Mouse (Mus musculus) intestine, embryonic 14.5 days (tissue): ENCODE data around the gene Arhgap10. TPM values are rescaled to one million over a fixed set of nuclear protein-coding genes. Genes with fewer than 3 reads are reported as not detected.

Experiments used
- ATAC-seq: fragments of 200-750 bp; cut with Nextera tagmentation; replicated peaks from 2 replicates; pipeline ENCODE4 v1.8.0; 2017; ENCODE audit warnings: low read depth, moderate number of reproducible peaks, moderate TSS enrichment, moderate library complexity; ENCODE audit not compliant: low FRiP score, low TSS enrichment
- DNase-seq: peaks from one replicate; pipeline ENCODE4 v3.0.0-alpha.2; 2018; ENCODE audit warnings: low spot score
- H3K27ac ChIP-seq: fragments of 300-500 bp; sonication (generic); 2 replicates; pipeline ENCODE4 v1.5.1; 2014; ENCODE audit warnings: low read depth, mild to moderate bottlenecking, control low read depth
- H3K27me3 ChIP-seq: fragments of 300-500 bp; sonication (generic); replicated peaks from 2 replicates; pipeline ENCODE4 v1.6.1; 2014; ENCODE audit warnings: low read length, control low read depth; ENCODE audit not compliant: control insufficient read depth, insufficient read depth
- H3K36me3 ChIP-seq: fragments of 300-500 bp; sonication (generic); 2 replicates; pipeline ENCODE4 v1.6.1; 2014; ENCODE audit warnings: low read length, control low read depth; ENCODE audit not compliant: control insufficient read depth, insufficient read depth
- H3K4me1 ChIP-seq: fragments of 300-500 bp; sonication (generic); replicated peaks from 2 replicates; pipeline ENCODE4 v1.6.1; 2014; ENCODE audit warnings: low read length, control low read depth, mixed read lengths; ENCODE audit not compliant: control insufficient read depth, insufficient read depth
- H3K4me2 ChIP-seq: fragments of 300-500 bp; sonication (generic); 2 replicates; pipeline ENCODE4 v1.6.1; 2014; ENCODE audit warnings: low read length
- H3K4me3 ChIP-seq: fragments of 300-500 bp; sonication (generic); 2 replicates; pipeline ENCODE4 v1.5.1; 2014; ENCODE audit warnings: low read depth, low read length, control low read depth, mixed read lengths
- H3K9ac ChIP-seq: fragments of 300-500 bp; sonication (generic); 2 replicates; pipeline ENCODE4 v1.6.1; 2014; ENCODE audit warnings: mild to moderate bottlenecking, low read length
- H3K9me3 ChIP-seq: fragments of 300-500 bp; sonication (generic); 2 replicates; pipeline ENCODE4 v1.6.1; 2016; ENCODE audit warnings: low read length, control low read depth; ENCODE audit not compliant: control insufficient read depth
- WGBS: fragments of 180-500 bp; shearing (Covaris S2); extraction: QIAGEN DNeasy Blood & Tissue Kit; methylation state at CpG from one replicate; pipeline ENCODE4 v1.1.7; 2014; 5-methylcytosine and 5-hydroxymethylcytosine counted together
- polyA plus RNA-seq: library from polyadenylated mRNA; unstranded; fragments of >200 nt; fragmentation: Nextera tagmentation; extraction: Ambion mirVana; gene quantifications from 2 replicates; pipeline ENCODE4 v1.2.1, GENCODE M21; 2014

Gene Arhgap10
- polyA plus RNA-seq, 1 experiment from 2014 or later = 33.6 TPM

DNA sequence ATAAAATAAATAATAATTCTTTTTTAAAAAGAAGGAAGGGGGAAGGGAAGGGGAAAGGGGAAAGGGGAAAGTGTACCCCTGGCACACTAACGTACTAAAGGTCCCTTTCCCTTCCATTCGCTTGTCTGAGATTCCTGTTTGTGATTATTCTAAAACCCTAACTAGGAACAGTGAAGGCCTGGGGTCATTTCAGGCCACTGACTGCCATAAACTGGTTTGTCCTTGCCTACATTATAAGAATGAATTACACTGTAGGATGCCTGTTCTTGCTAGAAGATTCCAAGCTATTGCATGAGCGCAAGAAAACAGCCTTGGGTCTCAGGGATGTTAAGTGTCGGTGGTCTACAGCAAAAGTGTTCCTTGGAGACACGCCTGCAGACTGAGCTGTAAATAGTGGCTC, 263.3 kb downstream of the Arhgap10 start:
- H3K27me3 ChIP-seq = no peaks in the 10 kb centered on the region
- ATAC-seq (no peak), DNase-seq (no peak)
- H3K9ac ChIP-seq = no peak overlapping the region
- no peaks in the 10 kb centered on the region for H3K4me1 ChIP-seq
- 91% methylated on average over 5 of the region's 5 CpGs for WGBS
- H3K9me3 ChIP-seq = no peaks in the 10 kb centered on the region
- no peak overlapping the region for H3K4me2 ChIP-seq
- peaks cover 67% of the 10 kb centered on the region for H3K36me3 ChIP-seq
- H3K27ac ChIP-seq = no peak overlapping the region
- no peak overlapping the region for H3K4me3 ChIP-seq

DNA sequence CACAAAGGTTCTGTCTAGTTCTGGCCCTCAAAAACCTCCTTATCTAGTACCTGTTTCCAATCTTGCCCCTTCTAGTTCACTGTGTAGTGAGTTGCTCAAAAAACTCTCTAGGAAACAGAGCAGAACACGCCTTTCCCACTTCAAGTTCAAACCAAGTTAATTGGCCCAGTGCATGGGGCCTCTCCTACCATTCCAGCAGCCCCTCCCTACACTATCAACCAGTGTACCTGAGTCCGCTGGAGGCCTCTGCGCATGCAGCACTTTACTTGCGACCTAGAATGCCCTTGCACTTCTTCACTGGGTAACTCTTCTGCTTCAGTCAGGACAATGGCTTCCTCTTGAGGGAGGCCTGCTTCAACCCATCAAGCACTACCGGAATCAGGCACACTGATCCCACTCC, 266.6 kb downstream of the Arhgap10 start:
- H3K27ac ChIP-seq = no peak overlapping the region
- H3K9ac ChIP-seq = no peak overlapping the region
- DNase-seq = no peak
- no peak overlapping the region for H3K4me2 ChIP-seq
- ATAC-seq = no peak
- H3K4me1 ChIP-seq = no peaks in the 10 kb centered on the region
- no peak overlapping the region for H3K4me3 ChIP-seq
- no peaks in the 10 kb centered on the region for H3K9me3 ChIP-seq
- H3K27me3 ChIP-seq = no peaks in the 10 kb centered on the region
- H3K36me3 ChIP-seq = peaks cover 50% of the 10 kb centered on the region
- 92% methylated on average over 5 of the region's 5 CpGs for WGBS

GRCm38 (mm10) chr8:77250094-77250493, 267.7 kb downstream of the Arhgap10 start:
- Histone ChIP-seq H3K4me3 (no peak overlapping the region), H3K27me3 (no peaks in the 10 kb centered on the region), H3K4me2 (no peak overlapping the region), H3K4me1 (no peaks in the 10 kb centered on the region), H3K9ac (no peak overlapping the region), H3K36me3 (peaks cover 43% of the 10 kb centered on the region), H3K27ac (no peak overlapping the region), H3K9me3 (no peaks in the 10 kb centered on the region)
- ATAC-seq (no peak), DNase-seq (no peak)
- 85% methylated on average over 3 of the region's 3 CpGs for WGBS

- H3K9ac ChIP-seq = no peak overlapping the region
- no peak overlapping the region for H3K4me2 ChIP-seq
- 84% methylated on average over 3 of the region's 3 CpGs for WGBS
- no peaks in the 10 kb centered on the region for H3K9me3 ChIP-seq
- H3K4me1 ChIP-seq = no peaks in the 10 kb centered on the region
- ATAC-seq = no peak
- no peak overlapping the region for H3K4me3 ChIP-seq
- H3K27me3 ChIP-seq = no peaks in the 10 kb centered on the region
- H3K36me3 ChIP-seq = 0 out of 2 replicates have a peak, but pooled peaks cover 8% of the 10 kb centered on the region
- no peak overlapping the region for H3K27ac ChIP-seq
- DNase-seq = no peak
Measured at GRCm38 (mm10) chr8:77241381-77241780, 276.4 kb downstream of the Arhgap10 start.

- Histone ChIP-seq H3K36me3 (0 out of 2 replicates have a peak, but pooled peaks cover 5% of the 10 kb centered on the region), H3K4me2 (no peak overlapping the region), H3K9ac (no peak overlapping the region), H3K4me1 (no peaks in the 10 kb centered on the region), H3K4me3 (no peak overlapping the region), H3K27ac (no peak overlapping the region), H3K27me3 (no peaks in the 10 kb centered on the region), H3K9me3 (no peaks in the 10 kb centered on the region)
- DNase-seq (no peak), ATAC-seq (no peak)
Measured at GRCm38 (mm10) chr8:77239462-77239861, 278.3 kb downstream of the Arhgap10 start.

- Histone ChIP-seq H3K27ac (no peak overlapping the region), H3K27me3 (no peaks in the 10 kb centered on the region), H3K4me1 (0 out of 2 replicates have a peak, but pooled peaks cover 8% of the 10 kb centered on the region), H3K4me3 (no peak overlapping the region), H3K9ac (no peak overlapping the region), H3K36me3 (0 out of 2 replicates have a peak, but pooled peaks cover under 1% of the 10 kb centered on the region), H3K9me3 (no peaks in the 10 kb centered on the region), H3K4me2 (no peak overlapping the region)
- WGBS = 72% methylated on average over 1 of the region's 1 CpGs
- DNase-seq (no peak), ATAC-seq (no peak)
Measured at GRCm38 (mm10) chr8:77236701-77237100, 281.1 kb downstream of the Arhgap10 start.

DNA sequence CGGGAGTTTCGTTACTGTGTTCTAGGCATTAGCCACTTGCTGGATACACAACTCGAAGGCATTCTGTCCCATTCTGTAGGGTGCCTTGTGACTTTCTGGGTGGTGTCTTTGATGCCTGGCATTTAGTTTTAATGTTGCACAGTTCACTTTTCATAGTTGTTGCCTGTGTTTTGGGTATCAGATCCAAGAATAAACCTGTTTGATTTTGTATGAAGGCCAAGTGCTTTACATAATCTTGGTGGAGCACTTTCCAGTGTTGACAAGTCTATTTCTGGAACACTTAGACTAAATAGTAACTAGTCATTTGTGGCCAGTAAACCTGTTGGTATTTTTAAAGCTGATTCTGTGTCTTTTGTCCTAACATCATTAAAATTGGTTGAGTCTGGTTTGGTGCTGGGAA, 285.3 kb downstream of the Arhgap10 start:
- Histone ChIP-seq H3K4me1 (0 out of 2 replicates have a peak, but pooled peaks cover 8% of the 10 kb centered on the region), H3K4me3 (no peak overlapping the region), H3K27ac (no peak overlapping the region), H3K4me2 (no peak overlapping the region), H3K9ac (no peak overlapping the region), H3K9me3 (no peaks in the 10 kb centered on the region), H3K36me3 (no peaks in the 10 kb centered on the region), H3K27me3 (no peaks in the 10 kb centered on the region)
- 90% methylated on average over 3 of the region's 3 CpGs for WGBS
- DNase-seq = no peak
- no peak for ATAC-seq

- no peak overlapping the region for H3K9ac ChIP-seq
- WGBS = 49% methylated on average over 6 of the region's 6 CpGs
- H3K4me2 ChIP-seq = no peak overlapping the region
- DNase-seq (no peak), ATAC-seq (no peak)
- H3K27me3 ChIP-seq = no peaks in the 10 kb centered on the region
- H3K9me3 ChIP-seq = no peaks in the 10 kb centered on the region
- no peak overlapping the region for H3K4me3 ChIP-seq
- H3K27ac ChIP-seq = no peak overlapping the region
- H3K4me1 ChIP-seq = 0 out of 2 replicates have a peak, but pooled peaks cover 8% of the 10 kb centered on the region
- H3K36me3 ChIP-seq = no peaks in the 10 kb centered on the region
Measured at GRCm38 (mm10) chr8:77231834-77232233, 285.9 kb downstream of the Arhgap10 start.

- no peak overlapping the region for H3K9ac ChIP-seq
- ATAC-seq (no peak), DNase-seq (no peak)
- no peaks in the 10 kb centered on the region for H3K36me3 ChIP-seq
- no peaks in the 10 kb centered on the region for H3K9me3 ChIP-seq
- no peak overlapping the region for H3K4me3 ChIP-seq
- no peaks in the 10 kb centered on the region for H3K27me3 ChIP-seq
- WGBS = 91% methylated on average over 1 of the region's 1 CpGs
- H3K27ac ChIP-seq = no peak overlapping the region
- no peak overlapping the region for H3K4me2 ChIP-seq
- H3K4me1 ChIP-seq = 0 out of 2 replicates have a peak, but pooled peaks cover 8% of the 10 kb centered on the region
Measured at GRCm38 (mm10) chr8:77231211-77231610, 286.5 kb downstream of the Arhgap10 start.
